24 mouse cellular contexts compared by ENCODE assay signal in genomic region chr3:98237240-98237639, GRCm38 (mm10). TPM values are rescaled to one million over a fixed set of nuclear protein-coding genes. Genes with fewer than 3 reads are reported as not detected.
DNase-seq lines count a peak whose midpoint lies in the region; ATAC-seq lines count a peak whose summit lies in the region.
"Had no signal": no experiment of that assay in that cellular context is flagged by ENCODE, and none has a peak within 500 bp of the region (broad histone marks: within the 10 kb centered on the region; RNA-seq: fewer than 3 reads in every experiment).

No protein-coding gene starts in this region.

- ATAC-seq in kidney, embryonic 16.5 days (ENCODE audit: low FRiP score, low TSS enrichment): peak; percentile 61; the same call in 1 of the 2 replicates
- ATAC-seq in midbrain, embryonic 11.5 days (ENCODE audit: low FRiP score): no peak
- no peak for ATAC-seq in midbrain, embryonic 14.5 days (ENCODE audit: low FRiP score, low TSS enrichment)
- ATAC-seq: forebrain, embryonic 14.5 days; forebrain, embryonic 16.5 days had no signal

- H3K4me3 ChIP-seq in kidney, embryonic 16.5 days (ENCODE audit: low read length): no peak overlapping the region
- H3K4me3 ChIP-seq in midbrain, embryonic 11.5 days (ENCODE audit: low read depth, low read length): no peak overlapping the region
- no peak overlapping the region for H3K4me3 ChIP-seq in midbrain, embryonic 14.5 days (replicated peaks; ENCODE audit: low read depth, low read length)
- H3K4me3 ChIP-seq: embryonic facial prominence, embryonic 13.5 days; embryonic facial prominence, embryonic 15.5 days; erythroblast, embryonic 14.5 days; forebrain, embryonic 10.5 days; forebrain, embryonic 12.5 days had no signal

- no peak overlapping the region for H3K4me2 ChIP-seq in kidney, embryonic 16.5 days (replicated peaks; ENCODE audit: low read depth, low read length)
- no peak overlapping the region for H3K4me2 ChIP-seq in midbrain, embryonic 11.5 days
- H3K4me2 ChIP-seq in midbrain, embryonic 14.5 days (ENCODE audit: low read length): no peak overlapping the region
- H3K4me2 ChIP-seq: embryonic facial prominence, embryonic 13.5 days; embryonic facial prominence, embryonic 15.5 days; forebrain, embryonic 12.5 days had no signal

- H3K36me3 ChIP-seq in kidney, embryonic 16.5 days (ENCODE audit: insufficient read depth, low read length): no peaks in the 10 kb centered on the region
- H3K36me3 ChIP-seq in midbrain, embryonic 11.5 days (ENCODE audit: control insufficient read depth, insufficient read depth, low read length): no peaks in the 10 kb centered on the region
- no peaks in the 10 kb centered on the region for H3K36me3 ChIP-seq in midbrain, embryonic 14.5 days (ENCODE audit: control insufficient read depth, insufficient read depth, low read length)
- H3K36me3 ChIP-seq: embryonic facial prominence, embryonic 13.5 days; embryonic facial prominence, embryonic 15.5 days; forebrain, embryonic 10.5 days; forebrain, embryonic 12.5 days had no signal

- no peaks in the 10 kb centered on the region for H3K4me1 ChIP-seq in kidney, embryonic 16.5 days (ENCODE audit: insufficient read depth, low read length)
- peaks cover 3% of the 10 kb centered on the region for H3K4me1 ChIP-seq in midbrain, embryonic 11.5 days (ENCODE audit: control insufficient read depth, insufficient read depth, low read length)
- H3K4me1 ChIP-seq in midbrain, embryonic 14.5 days (ENCODE audit: control insufficient read depth, insufficient read depth, low read length): no peaks in the 10 kb centered on the region
- H3K4me1 ChIP-seq: embryonic facial prominence, embryonic 13.5 days; embryonic facial prominence, embryonic 15.5 days; forebrain, embryonic 10.5 days; forebrain, embryonic 12.5 days had no signal

- no peak overlapping the region for H3K9ac ChIP-seq in kidney, embryonic 16.5 days (replicated peaks; ENCODE audit: low read length)
- H3K9ac ChIP-seq in midbrain, embryonic 11.5 days (ENCODE audit: low read length): no peak overlapping the region
- no peak overlapping the region for H3K9ac ChIP-seq in midbrain, embryonic 14.5 days (replicated peaks; ENCODE audit: low read length)
- H3K9ac ChIP-seq: embryonic facial prominence, embryonic 13.5 days; embryonic facial prominence, embryonic 15.5 days; forebrain, embryonic 12.5 days had no signal

- DNase-seq in kidney, adult 18-20 months: no peak
- DNase-seq in midbrain, embryonic 11.5 days (ENCODE audit: low spot score, missing footprints): no peak
- DNase-seq in midbrain, embryonic 14.5 days: no peak
- DNase-seq: adrenal gland, adult 2 months; adrenal gland, postnatal 10 days; adrenal gland, postnatal 25 days; cerebellum, adult 11 months; cerebellum, adult 18-20 months; cerebellum, adult 8-10 months; cerebellum, adult 9-11 months; cerebellum, postnatal 14 days; cerebellum, postnatal 36 days; embryo, embryonic 11 days had no signal

- no peak overlapping the region for H3K27ac ChIP-seq in kidney, embryonic 16.5 days (ENCODE audit: low read length)
- H3K27ac ChIP-seq in midbrain, embryonic 11.5 days (ENCODE audit: low read depth, low read length): peak overlapping the region; percentile 44; the same call in 1 of the 2 replicates
- no peak overlapping the region for H3K27ac ChIP-seq in midbrain, embryonic 14.5 days (replicated peaks; ENCODE audit: low read depth, low read length)
- H3K27ac ChIP-seq: embryonic facial prominence, embryonic 13.5 days; embryonic facial prominence, embryonic 15.5 days; forebrain, embryonic 10.5 days; forebrain, embryonic 12.5 days had no signal

- 34% methylated on average over 5 of the region's 5 CpGs for WGBS in kidney, embryonic 16.5 days
- 69% methylated on average over 5 of the region's 5 CpGs for WGBS in midbrain, embryonic 11.5 days
- WGBS in midbrain, embryonic 14.5 days: 69% methylated on average over 5 of the region's 5 CpGs

- H3K27me3 ChIP-seq in kidney, embryonic 16.5 days (ENCODE audit: insufficient read depth, low read length): no peaks in the 10 kb centered on the region
- H3K27me3 ChIP-seq in midbrain, embryonic 11.5 days (ENCODE audit: control insufficient read depth, insufficient read depth, low read length): no peaks in the 10 kb centered on the region
- no peaks in the 10 kb centered on the region for H3K27me3 ChIP-seq in midbrain, embryonic 14.5 days (ENCODE audit: control insufficient read depth, insufficient read depth, low read length)
- H3K27me3 ChIP-seq: embryonic facial prominence, embryonic 13.5 days; embryonic facial prominence, embryonic 15.5 days; forebrain, embryonic 12.5 days had no signal

- no peaks in the 10 kb centered on the region for H3K9me3 ChIP-seq in kidney, embryonic 16.5 days (ENCODE audit: low read length)
- no peaks in the 10 kb centered on the region for H3K9me3 ChIP-seq in midbrain, embryonic 11.5 days (ENCODE audit: control insufficient read depth, low read length)
- H3K9me3 ChIP-seq in midbrain, embryonic 14.5 days (ENCODE audit: control insufficient read depth, low read length): no peaks in the 10 kb centered on the region
- H3K9me3 ChIP-seq: embryonic facial prominence, embryonic 13.5 days; embryonic facial prominence, embryonic 15.5 days; forebrain, embryonic 10.5 days; forebrain, embryonic 12.5 days had no signal

RNA-seq across cellular contexts. Expression of gene Reg4, which starts 15.3 kb away (rescaled TPM):
- 0.58 and 0.67 TPM in 2 replicates for polyA plus RNA-seq in kidney, embryonic 16.5 days (2015; fragmentation: Nextera tagmentation; extraction: Ambion mirVana)
- not detected in 2 replicates for polyA plus RNA-seq in midbrain, embryonic 11.5 days (2014; fragmentation: Nextera tagmentation; extraction: Ambion mirVana)
- not detected in 2 replicates for polyA plus RNA-seq in midbrain, embryonic 14.5 days (2014; fragmentation: Nextera tagmentation; extraction: Ambion mirVana)
- polyA plus RNA-seq: adrenal gland, adult 2 months; brain, embryonic 14.5 days; C2C12; embryonic facial prominence, embryonic 11.5 days; embryonic facial prominence, embryonic 13.5 days; embryonic facial prominence, embryonic 15.5 days; erythroblast, embryonic 14.5 days; forebrain, embryonic 12.5 days; forebrain, embryonic 14.5 days; forebrain, embryonic 16.5 days had no signal

RNA-seq across cellular contexts. Expression of gene Hmgcs2, which starts 43.0 kb away (rescaled TPM):
- 12.3 and 13.1 TPM in 2 replicates for polyA plus RNA-seq in kidney, embryonic 16.5 days (2015; fragmentation: Nextera tagmentation; extraction: Ambion mirVana)
- polyA plus RNA-seq in midbrain, embryonic 11.5 days (2014; fragmentation: Nextera tagmentation; extraction: Ambion mirVana): 4.3 and 5.7 TPM in 2 replicates
- 8.6 and 16.2 TPM in 2 replicates for polyA plus RNA-seq in midbrain, embryonic 14.5 days (2014; fragmentation: Nextera tagmentation; extraction: Ambion mirVana)
